Mouse (Mus musculus): ENCODE measurements around the gene Chn1.

GRCm38 (mm10) chr2:73592231-73593100, 182.7 kb downstream of the Chn1 start:
- no peak for TF ChIP-seq CTCF (IDR thresholded peaks at IDR 0.05; ENCODE audit: borderline replicate concordance, extremely low read depth, insufficient read depth, insufficient read length)
- no peak for TF ChIP-seq POLR2A (IDR thresholded peaks at IDR 0.05; ENCODE audit: borderline replicate concordance, extremely low read depth, insufficient read depth, insufficient read length, poor library complexity, severe bottlenecking)
